Mouse (Mus musculus) ES-Bruce4 (cell line): ENCODE results near the gene Gpx5.

ENCODE experiments used
- CTCF ChIP-seq: IDR thresholded peaks from one replicate; pipeline ENCODE4 v1.8.1; 2011; ENCODE audit warnings: low read depth, low read length
- EP300 ChIP-seq: IDR thresholded peaks from 2 replicates; pipeline ENCODE4 v1.6.1; 2011; ENCODE audit warnings: low read depth, low read length; ENCODE audit not compliant: insufficient read depth
- POLR2A ChIP-seq: IDR thresholded peaks from one replicate; pipeline ENCODE4 v1.8.1; 2011; ENCODE audit warnings: low read length; ENCODE audit not compliant: insufficient read depth

DNA sequence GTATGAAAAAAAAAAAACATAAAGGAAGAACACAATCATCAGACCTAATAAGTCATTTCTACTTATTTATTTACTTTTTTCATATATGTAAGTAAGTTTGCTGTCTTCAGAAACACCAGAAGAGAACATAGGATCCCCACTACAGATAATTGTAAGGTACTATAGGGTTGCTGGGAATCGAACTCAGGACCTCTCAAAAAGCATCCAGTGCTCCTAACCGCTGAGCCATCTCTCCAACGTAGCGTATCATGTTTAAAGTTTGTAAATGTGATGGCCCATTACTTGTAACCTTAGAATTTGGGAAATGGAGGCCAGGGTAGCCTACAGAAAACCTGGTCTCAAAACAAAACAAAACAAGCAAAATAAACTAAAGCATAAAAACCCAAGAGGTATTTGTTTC is 25.0 kb downstream of the Gpx5 start:
- TF ChIP-seq CTCF (no peak), POLR2A (no peak), EP300 (no peak)
